Mouse (Mus musculus) ES-E14 (cell line): ENCODE data around the gene Foxd3.

Source experiments
- CHD2 ChIP-seq: IDR thresholded peaks from 2 replicates; pipeline ENCODE4 v1.6.1; 2014; ENCODE audit warnings: mild to moderate bottlenecking, low read depth, low read length, inconsistent platforms
- ZC3H11A ChIP-seq: IDR thresholded peaks from 2 replicates; pipeline ENCODE4 v1.6.1; 2012; ENCODE audit warnings: low read depth, mild to moderate bottlenecking, inconsistent platforms, low read length, borderline replicate concordance
- ZNF384 ChIP-seq: IDR thresholded peaks from 2 replicates; pipeline ENCODE4 v1.6.1; 2012; ENCODE audit warnings: low read depth, low read length, inconsistent platforms

- no peak for TF ChIP-seq ZC3H11A
- no peak for TF ChIP-seq CHD2
- no peak for TF ChIP-seq ZNF384
Measured at GRCm38 (mm10) chr4:99686308-99686707, 30.2 kb downstream of the Foxd3 start.
